Mouse (Mus musculus): Measurements from ENCODE around the gene Emc10.

- TF ChIP-seq CTCF (conservative IDR thresholded peaks at IDR 0.05; ENCODE audit: low read length) (no peak), NANOG (IDR thresholded peaks at IDR 0.05; ENCODE audit: borderline replicate concordance, low read length) (no peak), POU5F1 (IDR thresholded peaks at IDR 0.05; ENCODE audit: borderline replicate concordance, low read length) (no peak)
These were observed 26.4 kb downstream of the Emc10 start for GRCm38 (mm10) chr7:44469677-44470675.
